Mouse (Mus musculus): ENCODE results near the gene Ccnd3. TPM values are rescaled to one million over a fixed set of nuclear protein-coding genes. Genes with fewer than 3 reads are reported as not detected.
"Not testable (repeated sequence)": the region's sequence is repeated elsewhere in the genome, so short reads cannot be mapped to it uniquely, and the experiment has no call there.

Gene Ccnd3
- polyA plus RNA-seq, 1 experiment from 2014 or later = 67.6 TPM

GRCm38 (mm10) chr17:47617605-47618307 lies 112.9 kb downstream of the Ccnd3 start:
- 94% methylated on average over 9 of the region's 9 CpGs for WGBS
- H3K36me3 ChIP-seq (ENCODE audit: poor library complexity, severe bottlenecking) = peaks cover 77% of the 10 kb centered on the region

GRCm38 (mm10) chr17:47618556-47619311 lies 113.9 kb downstream of the Ccnd3 start:
- Histone ChIP-seq H3K4me3 (no peak overlapping the region), H3K9ac (no peak overlapping the region), H3K4me2 (no peak overlapping the region), H3K4me1 (no peaks in the 10 kb centered on the region), H3K9me3 (replicated peaks) (no peaks in the 10 kb centered on the region), H3K27me3 (no peaks in the 10 kb centered on the region), H3K36me3 (ENCODE audit: poor library complexity, severe bottlenecking) (peaks cover 82% of the 10 kb centered on the region), H3K27ac (no peak overlapping the region)
- 92% methylated on average over 13 of the region's 13 CpGs for WGBS
- no peak for ATAC-seq

More at GRCm38 (mm10) chr17:47617605-47618307, 112.9 kb downstream of the Ccnd3 start:
- Histone ChIP-seq H3K9ac (no peak overlapping the region), H3K4me2 (no peak overlapping the region), H3K27me3 (no peaks in the 10 kb centered on the region), H3K4me3 (no peak overlapping the region), H3K4me1 (peaks cover 7% of the 10 kb centered on the region), H3K27ac (no peak overlapping the region), H3K9me3 (replicated peaks) (no peaks in the 10 kb centered on the region)
- ATAC-seq = no peak

- Histone ChIP-seq H3K27me3 (no peaks in the 10 kb centered on the region), H3K36me3 (ENCODE audit: poor library complexity, severe bottlenecking) (peaks cover 74% of the 10 kb centered on the region), H3K9me3 (replicated peaks) (no peaks in the 10 kb centered on the region), H3K4me3 (no peak overlapping the region), H3K9ac (no peak overlapping the region), H3K4me1 (peaks cover under 1% of the 10 kb centered on the region; the same call in 1 of the 2 replicates), H3K4me2 (no peak overlapping the region), H3K27ac (no peak overlapping the region)
- WGBS = 95% methylated on average over 14 of the region's 14 CpGs
- no peak for ATAC-seq
These were observed 118.2 kb downstream of the Ccnd3 start for GRCm38 (mm10) chr17:47622912-47623554.

GRCm38 (mm10) chr17:47624572-47624971 lies 119.7 kb downstream of the Ccnd3 start:
- H3K9ac ChIP-seq; H3K4me3 ChIP-seq; H3K27me3 ChIP-seq; ATAC-seq; H3K9me3 ChIP-seq (replicated peaks); H3K4me1 ChIP-seq; H3K27ac ChIP-seq; H3K4me2 ChIP-seq: not testable (repeated sequence)
- WGBS = 91% methylated on average over 5 of the region's 5 CpGs
- peaks cover 63% of the 10 kb centered on the region for H3K36me3 ChIP-seq (ENCODE audit: poor library complexity, severe bottlenecking)

GRCm38 (mm10) chr17:47625088-47625487 lies 120.2 kb downstream of the Ccnd3 start:
- no peak overlapping the region for H3K9ac ChIP-seq
- 98% methylated on average over 2 of the region's 2 CpGs for WGBS
- ATAC-seq = no peak
- no peaks in the 10 kb centered on the region for H3K27me3 ChIP-seq
- peaks cover 9% of the 10 kb centered on the region for H3K4me1 ChIP-seq
- no peaks in the 10 kb centered on the region for H3K9me3 ChIP-seq (replicated peaks)
- no peak overlapping the region for H3K27ac ChIP-seq
- H3K36me3 ChIP-seq (ENCODE audit: poor library complexity, severe bottlenecking) = peaks cover 57% of the 10 kb centered on the region
- no peak overlapping the region for H3K4me3 ChIP-seq
- no peak overlapping the region for H3K4me2 ChIP-seq

- 90% methylated on average over 5 of the region's 5 CpGs for WGBS
- H3K4me1 ChIP-seq = peaks cover 16% of the 10 kb centered on the region
- H3K27ac ChIP-seq = no peak overlapping the region
- no peak overlapping the region for H3K9ac ChIP-seq
- no peak overlapping the region for H3K4me2 ChIP-seq
- ATAC-seq = no peak
- no peaks in the 10 kb centered on the region for H3K9me3 ChIP-seq (replicated peaks)
- peaks cover 48% of the 10 kb centered on the region for H3K36me3 ChIP-seq (ENCODE audit: poor library complexity, severe bottlenecking)
- H3K4me3 ChIP-seq = no peak overlapping the region
- H3K27me3 ChIP-seq = no peaks in the 10 kb centered on the region
These were observed 121.2 kb downstream of the Ccnd3 start for GRCm38 (mm10) chr17:47626031-47626430.

GRCm38 (mm10) chr17:47627791-47628190 lies 122.9 kb downstream of the Ccnd3 start:
- no peak overlapping the region for H3K27ac ChIP-seq
- H3K4me1 ChIP-seq = peaks cover 33% of the 10 kb centered on the region
- 83% methylated on average over 2 of the region's 2 CpGs for WGBS
- peaks cover 32% of the 10 kb centered on the region for H3K36me3 ChIP-seq (ENCODE audit: poor library complexity, severe bottlenecking)
- H3K4me2 ChIP-seq = peak overlapping the region; percentile 91
- no peaks in the 10 kb centered on the region for H3K9me3 ChIP-seq (replicated peaks)
- no peak overlapping the region for H3K4me3 ChIP-seq
- no peaks in the 10 kb centered on the region for H3K27me3 ChIP-seq
- ATAC-seq = no peak
- H3K9ac ChIP-seq = no peak overlapping the region

- H3K4me1 ChIP-seq = peaks cover 42% of the 10 kb centered on the region
- peak overlapping the region; percentile 91 for H3K4me2 ChIP-seq
- H3K36me3 ChIP-seq (ENCODE audit: poor library complexity, severe bottlenecking) = peaks cover 19% of the 10 kb centered on the region
- WGBS = under 1% methylated on average over 62 of the region's 63 CpGs
- peak; percentile 95 for ATAC-seq
- H3K27ac ChIP-seq = peak overlapping the region; percentile 95
- no peaks in the 10 kb centered on the region for H3K27me3 ChIP-seq
- no peaks in the 10 kb centered on the region for H3K9me3 ChIP-seq (replicated peaks)
- H3K4me3 ChIP-seq = peak overlapping the region; percentile 69
- peak overlapping the region; percentile 84 for H3K9ac ChIP-seq
These were observed 124.2 kb downstream of the Ccnd3 start for GRCm38 (mm10) chr17:47628851-47629676.

GRCm38 (mm10) chr17:47629717-47630677 lies 125.1 kb downstream of the Ccnd3 start:
- H3K36me3 ChIP-seq (ENCODE audit: poor library complexity, severe bottlenecking) = peaks cover 10% of the 10 kb centered on the region
- peak; percentile 68 for ATAC-seq
- H3K4me3 ChIP-seq = peak overlapping the region; percentile 69
- no peaks in the 10 kb centered on the region for H3K9me3 ChIP-seq (replicated peaks)
- H3K27ac ChIP-seq = peak overlapping the region; percentile 95
- peak overlapping the region; percentile 84 for H3K9ac ChIP-seq
- peaks cover 42% of the 10 kb centered on the region for H3K4me1 ChIP-seq
- peak overlapping the region; percentile 91 for H3K4me2 ChIP-seq
- under 1% methylated on average over 60 of the region's 61 CpGs for WGBS
- H3K27me3 ChIP-seq = no peaks in the 10 kb centered on the region

- WGBS = 0% methylated on average over 3 of the region's 3 CpGs
These were observed 125.8 kb downstream of the Ccnd3 start, which contains the start of gene Usp49 for GRCm38 (mm10) chr17:47630678-47631065. TSS of gene Usp49 (plus strand) at chr17:47630690.

More at GRCm38 (mm10) chr17:47630678-47631065, 125.8 kb downstream of the Ccnd3 start, which contains the start of gene Usp49:
- Histone ChIP-seq H3K4me1 (peaks cover 42% of the 10 kb centered on the region), H3K4me3 (peak within 1 kb of the TSS; percentile 69), H3K27ac (peak within 1 kb of the TSS; percentile 95), H3K4me2 (peak within 1 kb of the TSS; percentile 91), H3K9me3 (replicated peaks) (no peaks in the 10 kb centered on the region), H3K27me3 (no peaks in the 10 kb centered on the region), H3K36me3 (ENCODE audit: poor library complexity, severe bottlenecking) (peaks cover 11% of the 10 kb centered on the region), H3K9ac (peak within 1 kb of the TSS; percentile 84)
- no peak for ATAC-seq

All from forebrain, embryonic 13.5 days (tissue).